Mouse (Mus musculus) small intestine, adult 2 months (tissue): ENCODE data around the gene Zfp867.

Experiments
- CTCF ChIP-seq: fragments of 200-500 bp; IDR thresholded peaks from 2 replicates; pipeline ENCODE4 v1.5.1; 2012; ENCODE audit warnings: low read depth, mild to moderate bottlenecking, control low read depth, inconsistent platforms, low read length, moderate library complexity, mixed read lengths; ENCODE audit not compliant: insufficient replicate concordance, insufficient read length; ENCODE audit errors: extremely low read depth
- POLR2A ChIP-seq: fragments of 200-500 bp; IDR thresholded peaks from 2 replicates; pipeline ENCODE4 v1.6.1; 2012; ENCODE audit warnings: low read depth, mild to moderate bottlenecking, control low read depth, inconsistent platforms, low read length, moderate library complexity

- TF ChIP-seq CTCF (no peak), POLR2A (no peak)
Observed at GRCm38 (mm10) chr11:59456891-59457290, 15.4 kb downstream of the Zfp867 start.
